Mouse (Mus musculus) embryonic fibroblast, embryonic 13.5 days (primary cell): Measurements from ENCODE around the gene Hk3.

Experiments
- CTCF ChIP-seq: IDR thresholded peaks from 2 replicates; pipeline ENCODE4 v1.5.1; 2011; ENCODE audit warnings: mild to moderate bottlenecking, control low read depth, low read length, moderate library complexity, borderline replicate concordance; ENCODE audit not compliant: insufficient read depth
- POLR2A ChIP-seq: IDR thresholded peaks from 2 replicates; pipeline ENCODE4 v1.6.1; 2011; ENCODE audit warnings: low read depth, mild to moderate bottlenecking, control low read depth, low read length, moderate library complexity

GRCm38 (mm10) chr13:54975546-54975945 is 45.6 kb downstream of the Hk3 start:
- TF ChIP-seq POLR2A (no peak), CTCF (no peak)
